Mouse (Mus musculus) bone marrow, adult 2 months (tissue): Measurements from ENCODE around the gene Poc1a.

Experiments used
- CTCF ChIP-seq: fragments of 200-500 bp; IDR thresholded peaks from 2 replicates; pipeline ENCODE4 v1.5.1; 2011; ENCODE audit warnings: low read length, control low read depth; ENCODE audit not compliant: control insufficient read depth, insufficient read depth
- POLR2A ChIP-seq: fragments of 200-500 bp; IDR thresholded peaks from 2 replicates; pipeline ENCODE4 v1.6.1; 2011; ENCODE audit warnings: low read depth, mild to moderate bottlenecking, control low read depth, low read length, borderline replicate concordance; ENCODE audit not compliant: control insufficient read depth

GRCm38 (mm10) chr9:106367001-106367400 is 86.1 kb downstream of the Poc1a start:
- TF ChIP-seq CTCF (no peak), POLR2A (no peak)
